Mouse (Mus musculus) limb, embryonic 13.5 days (tissue): Measurements from ENCODE around the gene Casq2. TPM values are rescaled to one million over a fixed set of nuclear protein-coding genes. Genes with fewer than 3 reads are reported as not detected.
"Not testable (repeated sequence)": the region's sequence is repeated elsewhere in the genome, so short reads cannot be mapped to it uniquely, and the experiment has no call there.

Source experiments
- ATAC-seq: fragments of 200-750 bp; cut with Nextera tagmentation; 2 replicates; pipeline ENCODE4 v1.8.0; 2017; ENCODE audit warnings: low read depth, moderate number of reproducible peaks, moderate TSS enrichment; ENCODE audit not compliant: low FRiP score
- H3K27ac ChIP-seq: fragments of 300-500 bp; sonication (generic); 2 replicates; pipeline ENCODE4 v1.5.1; 2015; ENCODE audit warnings: inconsistent platforms, mild to moderate bottlenecking, moderate library complexity
- H3K27me3 ChIP-seq: fragments of 300-500 bp; sonication (generic); 2 replicates; pipeline ENCODE4 v1.6.1; 2015; ENCODE audit warnings: mild to moderate bottlenecking, inconsistent platforms
- H3K36me3 ChIP-seq: fragments of 300-500 bp; sonication (generic); 2 replicates; pipeline ENCODE4 v1.6.1; 2015; ENCODE audit warnings: inconsistent platforms, mild to moderate bottlenecking, moderate library complexity
- H3K4me1 ChIP-seq: fragments of 300-500 bp; sonication (generic); 2 replicates; pipeline ENCODE4 v1.6.1; 2015; ENCODE audit warnings: inconsistent platforms
- H3K4me2 ChIP-seq: fragments of 300-500 bp; sonication (generic); replicated peaks from 2 replicates; pipeline ENCODE4 v1.6.1; 2015; ENCODE audit warnings: inconsistent platforms, mild to moderate bottlenecking, moderate library complexity
- H3K4me3 ChIP-seq: fragments of 300-500 bp; sonication (generic); 2 replicates; pipeline ENCODE4 v1.5.1; 2015; ENCODE audit warnings: moderate library complexity, mild to moderate bottlenecking, inconsistent platforms
- H3K9ac ChIP-seq: fragments of 300-500 bp; sonication (generic); 2 replicates; pipeline ENCODE4 v1.6.1; 2015; ENCODE audit warnings: mild to moderate bottlenecking, inconsistent platforms
- H3K9me3 ChIP-seq: fragments of 300-500 bp; sonication (generic); 2 replicates; pipeline ENCODE4 v1.6.1; 2016; ENCODE audit warnings: inconsistent platforms
- WGBS: fragments of 180-500 bp; shearing (Covaris S2); methylation state at CpG from one replicate; pipeline ENCODE4 v1.1.7; 2015; 5-methylcytosine and 5-hydroxymethylcytosine counted together
- polyA plus RNA-seq: library from polyadenylated mRNA; unstranded; fragments of >200 nt; fragmentation: Nextera tagmentation; extraction: Ambion mirVana; gene quantifications from 2 replicates; pipeline ENCODE4 v1.2.1, GENCODE M21; 2015

Gene Casq2
- polyA plus RNA-seq, 1 experiment from 2014 or later = 38.5 TPM

- ATAC-seq = no peak
- Histone ChIP-seq H3K36me3 (peaks cover 24% of the 10 kb centered on the region), H3K4me2 (no peak overlapping the region), H3K9me3 (no peaks in the 10 kb centered on the region), H3K9ac (no peak overlapping the region), H3K27me3 (no peaks in the 10 kb centered on the region), H3K4me3 (no peak overlapping the region), H3K27ac (no peak overlapping the region), H3K4me1 (peaks cover 31% of the 10 kb centered on the region)
- WGBS = 92% methylated on average over 7 of the region's 7 CpGs
Observed at GRCm38 (mm10) chr3:102154107-102154506, 67.9 kb downstream of the Casq2 start.

GRCm38 (mm10) chr3:102156737-102157136 lies 70.5 kb downstream of the Casq2 start:
- Histone ChIP-seq H3K27ac (no peak overlapping the region), H3K4me2 (no peak overlapping the region), H3K36me3 (peaks cover 45% of the 10 kb centered on the region), H3K4me1 (peaks cover 29% of the 10 kb centered on the region), H3K27me3 (no peaks in the 10 kb centered on the region), H3K9me3 (no peaks in the 10 kb centered on the region), H3K4me3 (no peak overlapping the region), H3K9ac (no peak overlapping the region)
- WGBS = 89% methylated on average over 7 of the region's 7 CpGs
- ATAC-seq = no peak

- Histone ChIP-seq H3K27me3 (no peaks in the 10 kb centered on the region), H3K9me3 (no peaks in the 10 kb centered on the region), H3K36me3 (peaks cover 52% of the 10 kb centered on the region), H3K4me2 (no peak overlapping the region), H3K9ac (no peak overlapping the region), H3K27ac (no peak overlapping the region; the same call in 1 of the 2 replicates), H3K4me1 (peaks cover 24% of the 10 kb centered on the region), H3K4me3 (no peak overlapping the region)
- no peak for ATAC-seq
- WGBS = 83% methylated on average over 6 of the region's 6 CpGs
Observed at GRCm38 (mm10) chr3:102157652-102158051, 71.4 kb downstream of the Casq2 start.

- H3K9me3 ChIP-seq = no peaks in the 10 kb centered on the region
- no peak for ATAC-seq
- no peak overlapping the region for H3K9ac ChIP-seq
- H3K36me3 ChIP-seq = peaks cover 64% of the 10 kb centered on the region
- H3K27ac ChIP-seq = no peak overlapping the region
- H3K4me1 ChIP-seq = peaks cover 20% of the 10 kb centered on the region
- 87% methylated on average over 14 of the region's 14 CpGs for WGBS
- H3K4me2 ChIP-seq = no peak overlapping the region
- H3K4me3 ChIP-seq = no peak overlapping the region
- no peaks in the 10 kb centered on the region for H3K27me3 ChIP-seq
Observed at GRCm38 (mm10) chr3:102158759-102159422, 72.7 kb downstream of the Casq2 start.

- peak; percentile 69; the same call in 1 of the 2 replicates for ATAC-seq
- no peak overlapping the region for H3K9ac ChIP-seq
- H3K4me2 ChIP-seq = no peak overlapping the region
- peaks cover 66% of the 10 kb centered on the region for H3K36me3 ChIP-seq
- WGBS = 79% methylated on average over 14 of the region's 14 CpGs
- peaks cover 20% of the 10 kb centered on the region for H3K4me1 ChIP-seq
- no peak overlapping the region for H3K4me3 ChIP-seq
- H3K27ac ChIP-seq = no peak overlapping the region
- H3K27me3 ChIP-seq = no peaks in the 10 kb centered on the region
- no peaks in the 10 kb centered on the region for H3K9me3 ChIP-seq
Observed at GRCm38 (mm10) chr3:102159423-102160325, 73.5 kb downstream of the Casq2 start.

- WGBS = 94% methylated on average over 1 of the region's 1 CpGs
Observed at GRCm38 (mm10) chr3:102163861-102164260, 77.6 kb downstream of the Casq2 start.

GRCm38 (mm10) chr3:102164911-102165310 lies 78.7 kb downstream of the Casq2 start:
- Histone ChIP-seq H3K9me3 (no peaks in the 10 kb centered on the region), H3K4me1 (peaks cover 29% of the 10 kb centered on the region), H3K36me3 (peaks cover 53% of the 10 kb centered on the region), H3K4me3 (no peak overlapping the region), H3K27ac (no peak overlapping the region), H3K4me2 (no peak overlapping the region), H3K9ac (no peak overlapping the region), H3K27me3 (no peaks in the 10 kb centered on the region)
- ATAC-seq = no peak
- WGBS = 55% methylated on average over 4 of the region's 4 CpGs

More at GRCm38 (mm10) chr3:102163861-102164260, 77.6 kb downstream of the Casq2 start:
- not testable (repeated sequence) for H3K9me3 ChIP-seq, H3K27ac ChIP-seq, H3K4me2 ChIP-seq, ATAC-seq, H3K27me3 ChIP-seq, H3K9ac ChIP-seq, H3K4me3 ChIP-seq
- peaks cover 59% of the 10 kb centered on the region for H3K36me3 ChIP-seq
- peaks cover 29% of the 10 kb centered on the region for H3K4me1 ChIP-seq

GRCm38 (mm10) chr3:102165536-102166286 lies 79.5 kb downstream of the Casq2 start:
- ATAC-seq = no peak
- Histone ChIP-seq H3K4me1 (peaks cover 34% of the 10 kb centered on the region), H3K36me3 (peaks cover 45% of the 10 kb centered on the region), H3K9ac (no peak overlapping the region), H3K9me3 (no peaks in the 10 kb centered on the region), H3K4me3 (no peak overlapping the region), H3K27me3 (no peaks in the 10 kb centered on the region), H3K4me2 (no peak overlapping the region), H3K27ac (peak overlapping the region; percentile 63; the same call in 1 of the 2 replicates)
- WGBS = 86% methylated on average over 21 of the region's 21 CpGs

GRCm38 (mm10) chr3:102166287-102166620 lies 80.0 kb downstream of the Casq2 start:
- peaks cover 40% of the 10 kb centered on the region for H3K36me3 ChIP-seq
- peak overlapping the region; percentile 63; the same call in 1 of the 2 replicates for H3K27ac ChIP-seq
- no peaks in the 10 kb centered on the region for H3K27me3 ChIP-seq
- WGBS = 67% methylated on average over 4 of the region's 4 CpGs
- peaks cover 34% of the 10 kb centered on the region for H3K4me1 ChIP-seq
- no peak overlapping the region for H3K4me3 ChIP-seq
- no peaks in the 10 kb centered on the region for H3K9me3 ChIP-seq
- H3K9ac ChIP-seq = no peak overlapping the region
- H3K4me2 ChIP-seq = no peak overlapping the region
- no peak for ATAC-seq

- Histone ChIP-seq H3K4me2 (no peak overlapping the region), H3K27me3 (no peaks in the 10 kb centered on the region), H3K9ac (no peak overlapping the region), H3K4me1 (peaks cover 34% of the 10 kb centered on the region), H3K27ac (no peak overlapping the region), H3K36me3 (peaks cover 34% of the 10 kb centered on the region), H3K4me3 (no peak overlapping the region), H3K9me3 (no peaks in the 10 kb centered on the region)
- 80% methylated on average over 8 of the region's 8 CpGs for WGBS
- ATAC-seq = no peak
Observed at GRCm38 (mm10) chr3:102166794-102167193, 80.6 kb downstream of the Casq2 start.

- no peak overlapping the region for H3K27ac ChIP-seq
- no peak for ATAC-seq
- WGBS = 21% methylated on average over 10 of the region's 10 CpGs
Observed at GRCm38 (mm10) chr3:102167555-102168210, 81.5 kb downstream of the Casq2 start.

More at GRCm38 (mm10) chr3:102167555-102168210, 81.5 kb downstream of the Casq2 start:
- H3K4me2 ChIP-seq = no peak overlapping the region
- H3K9me3 ChIP-seq = no peaks in the 10 kb centered on the region
- H3K4me3 ChIP-seq = no peak overlapping the region
- H3K4me1 ChIP-seq = peaks cover 42% of the 10 kb centered on the region
- H3K9ac ChIP-seq = no peak overlapping the region
- H3K27me3 ChIP-seq = no peaks in the 10 kb centered on the region
- peaks cover 28% of the 10 kb centered on the region for H3K36me3 ChIP-seq
